Mouse (Mus musculus) megakaryocyte, adult 5-6 weeks (primary cell): ENCODE measurements around the gene Eif5a. TPM values are rescaled to one million over a fixed set of nuclear protein-coding genes. Genes with fewer than 3 reads are reported as not detected.
"Not testable (repeated sequence)": the region's sequence is repeated elsewhere in the genome, so short reads cannot be mapped to it uniquely, and the experiment has no call there.

Experiments
- ATAC-seq: 2 replicates; pipeline ENCODE4 v1.8.0; 2016; ENCODE audit warnings: mild to moderate bottlenecking, inconsistent platforms; ENCODE audit not compliant: poor library complexity, severe bottlenecking
- total RNA-seq, 2 experiments: library from RNA; stranded (forward) in 1 of 2; stranded (reverse) in 1 of 2; fragments of 153-499, 151-499 nt in 1 of 2; fragments of 221-1000, 200-1000 nt in 1 of 2; gene quantifications; 2 replicates each; pipeline versions ENCODE4 v1.2.3 to v1.2.4; 2015 to 2017

Eif5a gene
- total RNA-seq, 2 experiments from 2014 or later = 596 to 614 TPM

- no peak for ATAC-seq
Observed at GRCm38 (mm10) chr11:69922012-69922756, 426 bp upstream of the Eif5a start.

GRCm38 (mm10) chr11:69920266-69921031 lies 1.3 kb downstream of the Eif5a start:
- peak; percentile 1; the same call in 1 of the 2 replicates for ATAC-seq

GRCm38 (mm10) chr11:69919661-69920265 lies 2.0 kb downstream of the Eif5a start:
- peak; percentile 53 for ATAC-seq

- no peak for ATAC-seq
Observed at GRCm38 (mm10) chr11:69919053-69919452, 2.7 kb downstream of the Eif5a start.

GRCm38 (mm10) chr11:69918118-69918517 lies 3.6 kb downstream of the Eif5a start:
- no peak for ATAC-seq

- ATAC-seq = no peak
Observed at GRCm38 (mm10) chr11:69917379-69917948, 4.3 kb downstream of the Eif5a start.

- ATAC-seq = not testable (repeated sequence)
Observed at GRCm38 (mm10) chr11:69916652-69917378, 4.9 kb downstream of the Eif5a start.

- ATAC-seq = no peak
Observed at GRCm38 (mm10) chr11:69915667-69916627, 5.8 kb downstream of the Eif5a start.

- no peak for ATAC-seq
Observed at GRCm38 (mm10) chr11:69914917-69915430, 6.8 kb downstream of the Eif5a start.

- peak; percentile 32 for ATAC-seq
Observed at GRCm38 (mm10) chr11:69914372-69914764, 7.4 kb downstream of the Eif5a start.

- ATAC-seq = peak; percentile 89
Observed at GRCm38 (mm10) chr11:69913554-69914371, 8.0 kb downstream of the Eif5a start, which contains the start of gene Gps2. Gene Gps2 (plus strand): TSS chr11:69913888.

- no peak for ATAC-seq
Observed at GRCm38 (mm10) chr11:69912716-69913530, 8.8 kb downstream of the Eif5a start.

- no peak for ATAC-seq
Observed at GRCm38 (mm10) chr11:69911701-69912100, 10.1 kb downstream of the Eif5a start.

GRCm38 (mm10) chr11:69910781-69911560 lies 10.8 kb downstream of the Eif5a start:
- no peak for ATAC-seq

- no peak for ATAC-seq
Observed at GRCm38 (mm10) chr11:69910177-69910576, 11.6 kb downstream of the Eif5a start.

- ATAC-seq = no peak
Observed at GRCm38 (mm10) chr11:69909174-69909573, 12.6 kb downstream of the Eif5a start.

GRCm38 (mm10) chr11:69908645-69909044 lies 13.1 kb downstream of the Eif5a start:
- ATAC-seq = no peak
